Mouse (Mus musculus) neural tube, embryonic 11.5 days (tissue): Measurements from ENCODE around the gene Creb5. TPM values are rescaled to one million over a fixed set of nuclear protein-coding genes. Genes with fewer than 3 reads are reported as not detected.

Source experiments
- ATAC-seq: fragments of 200-750 bp; cut with Nextera tagmentation; 2 replicates; pipeline ENCODE4 v1.8.0; 2017; ENCODE audit warnings: moderate number of reproducible peaks, mild to moderate bottlenecking, moderate TSS enrichment, moderate library complexity; ENCODE audit not compliant: insufficient read depth, low FRiP score, low TSS enrichment
- DNase-seq: peaks from one replicate; pipeline ENCODE4 v3.0.0-alpha.2; 2015; ENCODE audit warnings: low spot score
- H3K27ac ChIP-seq: fragments of 300-500 bp; sonication (generic); 2 replicates; pipeline ENCODE4 v1.5.1; 2014; ENCODE audit warnings: low read depth, mild to moderate bottlenecking, low read length
- H3K27me3 ChIP-seq: fragments of 300-500 bp; sonication (generic); 2 replicates; pipeline ENCODE4 v1.6.1; 2014; ENCODE audit warnings: mild to moderate bottlenecking, low read length, mixed read lengths; ENCODE audit not compliant: control insufficient read depth, insufficient read depth
- H3K36me3 ChIP-seq: fragments of 300-500 bp; sonication (generic); 2 replicates; pipeline ENCODE4 v1.6.1; 2014; ENCODE audit warnings: mild to moderate bottlenecking, low read length, moderate library complexity, mixed read lengths; ENCODE audit not compliant: control insufficient read depth, insufficient read depth
- H3K4me1 ChIP-seq: fragments of 300-500 bp; sonication (generic); 2 replicates; pipeline ENCODE4 v1.6.1; 2014; ENCODE audit warnings: low read length, mixed read lengths; ENCODE audit not compliant: control insufficient read depth, insufficient read depth
- H3K4me2 ChIP-seq: fragments of 300-500 bp; sonication (generic); 2 replicates; pipeline ENCODE4 v1.6.1; 2014; ENCODE audit warnings: low read depth, mild to moderate bottlenecking, moderate library complexity
- H3K4me3 ChIP-seq: fragments of 300-500 bp; sonication (generic); 2 replicates; pipeline ENCODE4 v1.5.1; 2014; ENCODE audit warnings: low read depth, low read length
- H3K9ac ChIP-seq: fragments of 300-500 bp; sonication (generic); 2 replicates; pipeline ENCODE4 v1.6.1; 2014; ENCODE audit warnings: mild to moderate bottlenecking, low read length
- H3K9me3 ChIP-seq: fragments of 300-500 bp; sonication (generic); 2 replicates; pipeline ENCODE4 v1.6.1; 2016; ENCODE audit warnings: low read length; ENCODE audit not compliant: control insufficient read depth
- WGBS: fragments of 180-500 bp; shearing (Covaris S2); extraction: QIAGEN DNeasy Blood & Tissue Kit; methylation state at CpG from one replicate; pipeline ENCODE4 v1.1.7; 2014; 5-methylcytosine and 5-hydroxymethylcytosine counted together
- polyA plus RNA-seq: library from polyadenylated mRNA; unstranded; fragments of >200 nt; fragmentation: Nextera tagmentation; extraction: Ambion mirVana; gene quantifications from 2 replicates; pipeline ENCODE4 v1.2.1, GENCODE M21; 2014

The Creb5 gene
- polyA plus RNA-seq, 1 experiment from 2014 or later: 10.7 TPM

DNA sequence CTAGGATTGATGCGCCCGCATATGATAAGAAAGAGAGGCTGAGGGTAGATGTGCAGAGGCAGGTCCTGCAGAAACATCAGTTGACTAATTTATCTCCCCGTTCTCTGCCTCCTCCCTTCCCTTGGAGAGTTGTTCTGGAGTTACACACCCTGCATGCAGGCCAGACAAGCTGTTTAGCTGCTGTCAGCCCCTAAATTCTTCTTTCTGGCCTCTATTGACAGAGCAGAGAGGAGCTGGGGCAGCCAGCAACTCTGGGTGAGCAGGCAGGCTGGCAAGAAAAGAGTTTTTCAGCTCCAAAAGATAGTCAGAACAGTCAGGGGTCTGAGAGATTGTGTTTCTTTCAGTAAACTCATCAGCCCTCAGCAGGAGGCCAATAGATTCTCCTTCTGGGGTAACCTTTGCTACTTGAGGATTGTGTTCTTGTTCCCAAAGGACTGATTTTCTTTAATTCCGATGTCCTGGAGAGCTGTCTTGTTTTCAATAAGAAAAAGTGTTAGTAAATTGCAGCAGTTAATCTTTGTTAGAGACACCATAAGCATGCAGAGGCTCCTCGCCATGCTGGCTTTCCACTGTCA is 230.4 kb downstream of the Creb5 start:
- DNase-seq (no peak), ATAC-seq (no peak)
- Histone ChIP-seq H3K36me3 (no peaks in the 10 kb centered on the region), H3K9me3 (no peaks in the 10 kb centered on the region), H3K4me1 (no peaks in the 10 kb centered on the region; the same call in 1 of the 2 replicates), H3K4me2 (no peak overlapping the region), H3K27ac (no peak overlapping the region), H3K27me3 (no peaks in the 10 kb centered on the region), H3K9ac (no peak overlapping the region), H3K4me3 (no peak overlapping the region)
- WGBS: 43% methylated on average over 5 of the region's 5 CpGs

GRCm38 (mm10) chr6:53523743-53524497 is 236.8 kb downstream of the Creb5 start:
- no peak overlapping the region for H3K4me2 ChIP-seq
- WGBS: 90% methylated on average over 13 of the region's 13 CpGs

DNA sequence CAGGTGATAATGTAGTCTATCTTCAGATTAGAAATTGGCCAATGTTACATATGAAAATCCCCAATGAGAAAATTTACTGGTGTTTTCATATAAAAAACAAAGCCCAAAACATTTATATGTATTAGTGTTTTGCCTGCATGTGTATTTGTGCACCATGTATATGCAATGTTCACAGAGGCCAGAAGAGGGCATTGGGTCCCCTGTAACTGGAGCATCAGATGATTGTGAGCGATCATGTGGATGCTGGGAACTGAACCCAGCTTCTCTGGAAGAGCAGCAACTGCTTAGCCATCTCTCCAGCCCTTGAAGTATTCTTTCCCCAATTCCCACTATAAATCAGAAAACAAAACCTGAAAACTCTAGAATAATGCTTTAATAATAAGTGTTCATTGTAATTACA is 239.4 kb downstream of the Creb5 start:
- no peak for DNase-seq
- Histone ChIP-seq H3K36me3 (no peaks in the 10 kb centered on the region), H3K27me3 (no peaks in the 10 kb centered on the region), H3K4me2 (no peak overlapping the region), H3K27ac (no peak overlapping the region), H3K4me3 (no peak overlapping the region), H3K4me1 (no peaks in the 10 kb centered on the region), H3K9me3 (no peaks in the 10 kb centered on the region), H3K9ac (no peak overlapping the region)
- no peak for ATAC-seq
- 93% methylated on average over 1 of the region's 1 CpGs for WGBS

More at GRCm38 (mm10) chr6:53523743-53524497, 236.8 kb downstream of the Creb5 start:
- Histone ChIP-seq H3K4me1 (no peaks in the 10 kb centered on the region), H3K36me3 (no peaks in the 10 kb centered on the region), H3K27ac (no peak overlapping the region), H3K4me3 (no peak overlapping the region), H3K27me3 (no peaks in the 10 kb centered on the region), H3K9ac (no peak overlapping the region), H3K9me3 (no peaks in the 10 kb centered on the region)
- ATAC-seq (no peak), DNase-seq (no peak)

DNA sequence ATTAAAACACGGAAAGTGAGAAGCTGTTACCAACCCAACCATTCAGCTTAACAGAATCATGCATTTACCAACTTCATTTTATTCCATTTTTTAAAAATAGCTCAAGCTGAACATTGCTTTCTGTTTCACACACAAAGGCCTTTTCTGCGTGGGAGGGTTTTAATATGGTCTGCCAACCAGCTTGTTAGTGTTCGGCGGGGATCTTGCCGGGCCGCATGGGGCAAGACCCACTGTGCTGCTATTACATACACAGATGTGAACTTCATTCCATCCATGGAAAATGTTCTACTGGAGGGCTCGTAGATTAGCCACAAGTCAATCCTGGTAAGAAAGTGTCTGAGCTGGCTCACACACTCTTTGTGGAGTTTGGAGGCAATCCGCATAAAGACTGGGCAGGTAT is 243.7 kb downstream of the Creb5 start:
- WGBS: 93% methylated on average over 8 of the region's 8 CpGs
- no peaks in the 10 kb centered on the region for H3K4me1 ChIP-seq

DNA sequence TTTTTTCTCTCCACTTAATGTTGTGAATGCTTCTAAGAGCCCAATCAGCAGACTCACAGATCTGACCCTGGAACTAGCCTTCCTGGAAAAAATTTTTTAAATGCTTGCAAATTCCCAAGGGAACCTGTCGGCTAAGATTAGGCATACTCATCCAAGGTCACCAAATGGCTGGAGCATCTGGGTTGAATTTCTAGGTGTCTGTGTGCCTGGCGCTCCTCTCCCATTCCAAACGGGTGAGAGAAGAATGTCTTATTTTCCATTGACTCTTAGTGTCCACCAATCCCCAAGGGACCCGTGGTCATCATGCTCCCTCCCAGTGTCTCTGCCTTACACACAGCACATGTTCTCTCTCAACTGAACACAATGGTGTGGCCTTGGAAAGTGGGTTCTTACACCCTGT is 244.4 kb downstream of the Creb5 start:
- Histone ChIP-seq H3K36me3 (no peaks in the 10 kb centered on the region), H3K4me2 (no peak overlapping the region), H3K27me3 (no peaks in the 10 kb centered on the region), H3K4me1 (no peaks in the 10 kb centered on the region), H3K4me3 (no peak overlapping the region), H3K9ac (no peak overlapping the region), H3K27ac (no peak overlapping the region), H3K9me3 (no peaks in the 10 kb centered on the region)
- no peak for DNase-seq
- 87% methylated on average over 4 of the region's 4 CpGs for WGBS
- ATAC-seq: no peak

More for the DNA sequence above, 243.7 kb downstream of the Creb5 start:
- no peak overlapping the region for H3K9ac ChIP-seq
- H3K4me2 ChIP-seq: no peak overlapping the region
- no peaks in the 10 kb centered on the region for H3K27me3 ChIP-seq
- H3K36me3 ChIP-seq: no peaks in the 10 kb centered on the region
- no peak overlapping the region for H3K4me3 ChIP-seq
- DNase-seq (no peak), ATAC-seq (no peak)
- H3K27ac ChIP-seq: no peak overlapping the region
- H3K9me3 ChIP-seq: no peaks in the 10 kb centered on the region

GRCm38 (mm10) chr6:53537530-53537929 is 250.5 kb downstream of the Creb5 start:
- WGBS: 94% methylated on average over 4 of the region's 4 CpGs
- Histone ChIP-seq H3K4me1 (no peaks in the 10 kb centered on the region), H3K4me2 (no peak overlapping the region), H3K9ac (no peak overlapping the region), H3K27me3 (no peaks in the 10 kb centered on the region), H3K36me3 (no peaks in the 10 kb centered on the region), H3K27ac (no peak overlapping the region), H3K4me3 (no peak overlapping the region), H3K9me3 (no peaks in the 10 kb centered on the region)
- ATAC-seq: no peak
- no peak for DNase-seq

DNA sequence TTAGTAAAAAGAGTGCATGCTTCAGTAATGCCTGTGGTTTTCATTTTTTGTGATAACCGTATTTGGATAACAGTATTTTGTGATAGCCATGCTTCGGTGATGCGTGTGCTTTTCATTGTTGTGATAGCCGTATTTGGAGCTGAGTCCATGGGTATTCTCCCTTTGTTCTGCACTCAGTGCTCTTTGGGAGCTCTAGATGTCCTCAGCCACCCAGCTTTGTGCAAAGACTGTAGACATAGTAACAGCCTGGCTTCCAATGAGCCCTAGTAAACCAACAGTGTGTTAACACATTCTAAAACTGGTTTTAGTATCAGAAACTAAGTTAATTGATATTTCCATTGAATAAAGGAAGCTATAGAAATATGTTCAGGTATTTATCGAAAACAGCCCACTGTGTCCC is 254.7 kb downstream of the Creb5 start:
- DNase-seq: no peak
- Histone ChIP-seq H3K4me1 (peaks cover 8% of the 10 kb centered on the region), H3K27ac (no peak overlapping the region), H3K4me2 (no peak overlapping the region), H3K9me3 (no peaks in the 10 kb centered on the region), H3K4me3 (no peak overlapping the region), H3K36me3 (no peaks in the 10 kb centered on the region), H3K27me3 (no peaks in the 10 kb centered on the region), H3K9ac (no peak overlapping the region)
- 93% methylated on average over 5 of the region's 5 CpGs for WGBS
- no peak for ATAC-seq

GRCm38 (mm10) chr6:53545483-53545900 is 258.4 kb downstream of the Creb5 start:
- no peak overlapping the region for H3K9ac ChIP-seq
- ATAC-seq (peak; percentile 55; the same call in 1 of the 2 replicates), DNase-seq (peak; percentile 63)
- no peak overlapping the region for H3K4me2 ChIP-seq
- H3K9me3 ChIP-seq: no peaks in the 10 kb centered on the region
- no peaks in the 10 kb centered on the region for H3K36me3 ChIP-seq
- H3K4me1 ChIP-seq: peaks cover 13% of the 10 kb centered on the region
- no peaks in the 10 kb centered on the region for H3K27me3 ChIP-seq
- no peak overlapping the region for H3K4me3 ChIP-seq
- 17% methylated on average over 2 of the region's 2 CpGs for WGBS
- peak overlapping the region; percentile 24 for H3K27ac ChIP-seq

- Histone ChIP-seq H3K9ac (no peak overlapping the region), H3K27ac (peak overlapping the region; percentile 24; the same call in 1 of the 2 replicates), H3K4me3 (no peak overlapping the region), H3K36me3 (no peaks in the 10 kb centered on the region), H3K4me1 (peaks cover 13% of the 10 kb centered on the region), H3K4me2 (no peak overlapping the region), H3K9me3 (no peaks in the 10 kb centered on the region), H3K27me3 (no peaks in the 10 kb centered on the region)
- ATAC-seq: no peak
- DNase-seq: no peak
- 33% methylated on average over 5 of the region's 5 CpGs for WGBS
Observed at GRCm38 (mm10) chr6:53545989-53546388, 258.9 kb downstream of the Creb5 start.
